Mouse (Mus musculus): ENCODE data around the gene Cdc6. TPM values are rescaled to one million over a fixed set of nuclear protein-coding genes. Genes with fewer than 3 reads are reported as not detected.

The Cdc6 gene
- total and polyA plus RNA-seq, 3 experiments = 47.4 to 99.3 (median 81.3) TPM

DNA sequence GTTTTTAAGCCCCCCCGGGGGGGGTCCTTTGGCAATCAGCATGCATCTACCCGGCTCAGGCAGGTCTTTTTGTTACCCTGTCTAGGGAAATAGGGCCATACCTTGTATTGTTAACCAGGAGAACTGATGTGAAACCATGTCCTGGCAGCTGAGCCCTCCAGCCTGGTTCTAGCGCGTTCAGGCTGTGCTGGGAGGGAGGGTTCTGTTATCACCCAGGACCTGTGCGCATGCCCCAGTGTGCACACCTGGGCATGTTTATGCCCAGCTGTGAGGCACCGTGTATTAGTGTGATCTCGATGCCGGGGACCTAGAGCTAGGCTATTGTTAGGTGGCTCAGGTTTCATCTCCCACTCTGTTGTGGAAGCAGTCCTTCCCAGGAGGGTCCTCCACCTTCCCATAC lies 54.2 kb downstream of the Cdc6 start:
- peaks cover 31 to 66% of the 10 kb centered on the region in 2 experiments for H3K4me1 ChIP-seq (ENCODE audit: control insufficient read depth in 1 of 2, insufficient read depth in 2 of 2)
- H3K27me3 ChIP-seq (replicated peaks) = no peaks in the 10 kb centered on the region
- H3K79me2 ChIP-seq (replicated peaks; ENCODE audit: control insufficient read depth, extremely low read depth, insufficient read depth, poor library complexity, severe bottlenecking) = 0 out of 2 replicates have a peak, but pooled peaks cover 3% of the 10 kb centered on the region
- dilution Hi-C loops (cut with MboI; ENCODE audit: extremely low pct_ligation_motif_present, extremely low pct_unique_long_range_greater_than_20kb, low sequenced_read_pairs) = no loop called here
- TF ChIP-seq POLR2AphosphoS2 (IDR thresholded peaks at IDR 0.05; ENCODE audit: low read depth, low read length) (no peak), NELFE (IDR thresholded peaks at IDR 0.05; ENCODE audit: low read depth, low read length) (no peak), MEF2A (IDR thresholded peaks at IDR 0.05; ENCODE audit: borderline replicate concordance, low read depth, low read length) (no peak), RCOR1 (conservative IDR thresholded peaks at IDR 0.05; ENCODE audit: low read depth, low read length) (no peak), EP300 (IDR thresholded peaks at IDR 0.05; ENCODE audit: low read length) (no peak), CTCF (conservative IDR thresholded peaks at IDR 0.05 in 1 of 2, IDR thresholded peaks at IDR 0.05 in 1 of 2; ENCODE audit: low read depth in 2 of 2, low read length in 2 of 2) (no peak), CHD1 (IDR thresholded peaks at IDR 0.05; ENCODE audit: low read depth, low read length) (no peak), MAZ (IDR thresholded peaks at IDR 0.05; ENCODE audit: low read depth, low read length) (no peak), HCFC1 (IDR thresholded peaks at IDR 0.05; ENCODE audit: low read depth, low read length) (no peak), MAFK (IDR thresholded peaks at IDR 0.05; ENCODE audit: insufficient replicate concordance, low read length) (no peak)
- peaks cover 9 to 40% of the 10 kb centered on the region in 2 experiments for H3K36me3 ChIP-seq (replicated peaks in 1 of 2; ENCODE audit: control insufficient read depth in 1 of 2, insufficient read depth in 1 of 2, low read length in 1 of 2)
- no peak overlapping the region for H3K9ac ChIP-seq (ENCODE audit: insufficient read depth, low read depth)
- H3K4me3 ChIP-seq (replicated peaks in 1 of 3; ENCODE audit: low read depth in 2 of 3, low read length in 2 of 3, poor library complexity in 1 of 3) = no peak overlapping the region
- DNase-seq (ENCODE audit: extremely low read depth) = no peak
- no peak overlapping the region for H3K27ac ChIP-seq (ENCODE audit: insufficient read depth, low read depth)
- H3K9me3 ChIP-seq (replicated peaks; ENCODE audit: low read length) = no peaks in the 10 kb centered on the region
- H3K4me2 ChIP-seq (ENCODE audit: insufficient read depth, low read depth, poor library complexity, severe bottlenecking) = no peak overlapping the region
- in situ Hi-C loops (cut with MboI; ENCODE audit: low pct_ligation_motif_present, low pct_unique_long_range_greater_than_20kb, low sequenced_read_pairs) = no loop called here

DNA sequence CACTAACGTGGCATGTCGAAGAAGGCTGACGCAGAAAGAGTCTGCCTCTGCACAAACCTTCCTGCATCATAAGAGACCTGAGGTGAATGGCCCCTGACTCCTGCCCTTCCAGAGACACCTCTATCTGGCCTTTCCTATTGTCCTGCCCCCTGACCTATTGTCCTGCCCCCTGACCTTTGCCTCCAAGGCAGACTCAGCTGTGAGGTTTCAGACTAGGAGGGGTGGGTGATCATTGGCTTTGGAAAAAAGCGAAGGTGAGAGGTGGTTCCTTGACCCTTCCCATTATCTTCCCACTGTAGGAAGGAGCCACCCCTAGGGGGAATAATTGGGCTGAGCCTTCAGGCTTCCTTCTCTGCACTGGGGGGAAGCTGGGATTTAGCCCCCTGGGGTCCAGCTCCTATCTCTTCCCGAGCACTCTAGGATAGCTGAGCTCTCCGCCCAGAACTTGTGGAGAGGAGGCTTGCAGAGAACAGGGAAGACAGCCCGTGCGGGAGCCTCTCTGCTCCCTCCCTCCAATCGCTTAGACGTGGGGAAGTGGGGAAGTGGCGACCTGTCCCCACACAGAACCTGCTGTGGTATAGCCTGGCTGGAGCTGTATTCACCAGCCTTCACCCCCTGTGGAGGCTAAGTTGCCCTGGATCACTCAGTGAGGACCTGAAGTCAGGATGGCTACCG lies 55.0 kb downstream of the Cdc6 start:
- Histone ChIP-seq H3K27me3 (replicated peaks) (no peaks in the 10 kb centered on the region), H3K27ac (ENCODE audit: insufficient read depth, low read depth) (no peak overlapping the region), H3K79me2 (replicated peaks; ENCODE audit: control insufficient read depth, extremely low read depth, insufficient read depth, poor library complexity, severe bottlenecking) (0 out of 2 replicates have a peak, but pooled peaks cover 3% of the 10 kb centered on the region), H3K4me2 (ENCODE audit: insufficient read depth, low read depth, poor library complexity, severe bottlenecking) (no peak overlapping the region), H3K4me3 (replicated peaks in 1 of 3; ENCODE audit: low read depth in 2 of 3, low read length in 2 of 3, poor library complexity in 1 of 3) (no peak overlapping the region), H3K9ac (ENCODE audit: insufficient read depth, low read depth) (no peak overlapping the region), H3K4me1 (ENCODE audit: control insufficient read depth in 1 of 2, insufficient read depth in 2 of 2) (peaks cover 31 to 71% of the 10 kb centered on the region in 2 experiments), H3K9me3 (replicated peaks; ENCODE audit: low read length) (no peaks in the 10 kb centered on the region), H3K36me3 (replicated peaks in 1 of 2; ENCODE audit: control insufficient read depth in 1 of 2, insufficient read depth in 1 of 2, low read length in 1 of 2) (peaks cover 11 to 43% of the 10 kb centered on the region in 2 experiments)
- no peak for DNase-seq (ENCODE audit: extremely low read depth)
- TF ChIP-seq USF2 (conservative IDR thresholded peaks at IDR 0.05; ENCODE audit: low read depth, low read length) = no peak
- no peak for TF ChIP-seq TBP (conservative IDR thresholded peaks at IDR 0.05; ENCODE audit: low read depth, low read length)
- no peak for TF ChIP-seq MAX (IDR thresholded peaks at IDR 0.05; ENCODE audit: low read length)
- no peak for TF ChIP-seq MXI1 (IDR thresholded peaks at IDR 0.05; ENCODE audit: low read depth, low read length)
- no peak for TF ChIP-seq RCOR1 (conservative IDR thresholded peaks at IDR 0.05; ENCODE audit: low read depth, low read length)
- no peak for TF ChIP-seq ELF1 (IDR thresholded peaks at IDR 0.05; ENCODE audit: low read depth, low read length)
- TF ChIP-seq USF1 (IDR thresholded peaks at IDR 0.05; ENCODE audit: low read depth, low read length) = no peak
- TF ChIP-seq ZNF384 (IDR thresholded peaks at IDR 0.05; ENCODE audit: low read depth, low read length) = no peak
- no peak for TF ChIP-seq MAFK (IDR thresholded peaks at IDR 0.05; ENCODE audit: insufficient replicate concordance, low read length)
- in situ Hi-C loops (cut with MboI; ENCODE audit: low pct_ligation_motif_present, low pct_unique_long_range_greater_than_20kb, low sequenced_read_pairs) (no loop called here), dilution Hi-C loops (cut with MboI; ENCODE audit: extremely low pct_ligation_motif_present, extremely low pct_unique_long_range_greater_than_20kb, low sequenced_read_pairs) (no loop called here)
